ENCODE assay signal across 15 mouse cellular contexts in genomic region chr9:33089977-33090376, GRCm38 (mm10).
DNase-seq lines count a peak whose midpoint lies in the region; ATAC-seq lines count a peak whose summit lies in the region.
"Had no signal": no experiment of that assay in that cellular context is flagged by ENCODE, and none has a peak within 500 bp of the region (broad histone marks: within the 10 kb centered on the region; RNA-seq: fewer than 3 reads in every experiment).

No protein-coding gene starts in this region.

- 59% methylated on average over 3 of the region's 3 CpGs for WGBS in forebrain, embryonic 16.5 days
- WGBS in forebrain, embryonic 11.5 days, result 82% methylated on average over 3 of the region's 3 CpGs

- peak; percentile 31; the same call in 1 of the 2 replicates for ATAC-seq in forebrain, embryonic 16.5 days
- no peak for ATAC-seq in forebrain, embryonic 11.5 days (replicated peaks; ENCODE audit: low FRiP score)
- ATAC-seq: forebrain, embryonic 14.5 days had no signal

- H3K36me3 ChIP-seq in forebrain, embryonic 16.5 days (ENCODE audit: control insufficient read depth, insufficient read depth), result no peaks in the 10 kb centered on the region
- no peaks in the 10 kb centered on the region for H3K36me3 ChIP-seq in forebrain, embryonic 11.5 days (ENCODE audit: control insufficient read depth, insufficient read depth, low read length)
- H3K36me3 ChIP-seq: embryonic facial prominence, embryonic 10.5 days; embryonic facial prominence, embryonic 12.5 days had no signal

- intact Hi-C loops in left cerebral cortex, postnatal 25 days (cut with DNase I), result no loop called here

- H3K4me2 ChIP-seq in forebrain, embryonic 16.5 days (ENCODE audit: low read length), result no peak overlapping the region
- H3K4me2 ChIP-seq in forebrain, embryonic 11.5 days (ENCODE audit: low read depth, low read length, severe bottlenecking), result no peak overlapping the region
- H3K4me2 ChIP-seq: embryonic facial prominence, embryonic 12.5 days had no signal

- peak; percentile 3 to 7 for DNase-seq in cerebellum, postnatal 14 days
- DNase-seq in cerebellum, adult 8-10 months, result no peak
- no peak for DNase-seq in forebrain, embryonic 11.5 days (ENCODE audit: low spot score)
- peak; percentile 16 for DNase-seq in brain, embryonic 18.5 days (ENCODE audit: low read depth, low spot score)
- no peak for DNase-seq in left cerebral cortex, postnatal 25 days (ENCODE audit: low spot score in 2 of 2)
- DNase-seq: adrenal gland, adult 2 months; adrenal gland, postnatal 10 days; adrenal gland, postnatal 25 days; cerebellum, adult 11-12 months; cerebellum, adult 2 months; cerebellum, postnatal 25 days had no signal

- no peaks in the 10 kb centered on the region for H3K27me3 ChIP-seq in forebrain, embryonic 16.5 days (replicated peaks; ENCODE audit: control insufficient read depth, insufficient read depth, low read length)
- no peaks in the 10 kb centered on the region for H3K27me3 ChIP-seq in forebrain, embryonic 11.5 days (ENCODE audit: control insufficient read depth, insufficient read depth, low read length)
- H3K27me3 ChIP-seq: embryonic facial prominence, embryonic 12.5 days had no signal

- H3K4me3 ChIP-seq in forebrain, embryonic 16.5 days (replicated peaks; ENCODE audit: low read length), result no peak overlapping the region
- no peak overlapping the region for H3K4me3 ChIP-seq in forebrain, embryonic 11.5 days (ENCODE audit: low read depth, low read length)
- H3K4me3 ChIP-seq: embryonic facial prominence, embryonic 10.5 days; embryonic facial prominence, embryonic 12.5 days had no signal

- H3K4me1 ChIP-seq in forebrain, embryonic 16.5 days (replicated peaks; ENCODE audit: control insufficient read depth, insufficient read depth, low read length), result no peaks in the 10 kb centered on the region
- H3K4me1 ChIP-seq in forebrain, embryonic 11.5 days (replicated peaks; ENCODE audit: control insufficient read depth, insufficient read depth, low read length), result no peaks in the 10 kb centered on the region
- H3K4me1 ChIP-seq: embryonic facial prominence, embryonic 10.5 days; embryonic facial prominence, embryonic 12.5 days had no signal

- H3K9ac ChIP-seq in forebrain, embryonic 16.5 days (replicated peaks; ENCODE audit: low read depth, low read length), result no peak overlapping the region
- H3K9ac ChIP-seq in forebrain, embryonic 11.5 days (ENCODE audit: low read length), result no peak overlapping the region
- H3K9ac ChIP-seq: embryonic facial prominence, embryonic 12.5 days had no signal

- no peak overlapping the region for H3K27ac ChIP-seq in forebrain, embryonic 16.5 days (ENCODE audit: low read length)
- no peak overlapping the region for H3K27ac ChIP-seq in forebrain, embryonic 11.5 days (ENCODE audit: low read depth, low read length)
- H3K27ac ChIP-seq: embryonic facial prominence, embryonic 10.5 days; embryonic facial prominence, embryonic 12.5 days had no signal

- H3K9me3 ChIP-seq in forebrain, embryonic 16.5 days (ENCODE audit: control insufficient read depth, low read length), result no peaks in the 10 kb centered on the region
- no peaks in the 10 kb centered on the region for H3K9me3 ChIP-seq in forebrain, embryonic 11.5 days (ENCODE audit: control insufficient read depth, low read length)
- H3K9me3 ChIP-seq: embryonic facial prominence, embryonic 10.5 days; embryonic facial prominence, embryonic 12.5 days had no signal

Comparison
In these comparisons a context has a peak if more than half of its experiments do, and no peak if none do; other contexts are left out.
1. DNase-seq: peak in cerebellum, postnatal 14 days (2 of 2) and brain, embryonic 18.5 days (single experiment); none in cerebellum, adult 8-10 months (single experiment), forebrain, embryonic 11.5 days (single experiment) and left cerebral cortex, postnatal 25 days (0 of 2).